Mouse (Mus musculus) MEL (cell line): Measurements from ENCODE around the gene Uqcc3.

ENCODE experiments used
- CTCF ChIP-seq, 3 experiments: IDR thresholded peaks in 2 of 3; conservative IDR thresholded peaks in 1 of 3; 2 replicates each; pipeline ENCODE4 v1.5.1; 2011 to 2012; ENCODE audit warnings: low read length in 3 of 3, low read depth in 2 of 3, mild to moderate bottlenecking in 2 of 3, improper control_type of control experiment in 1 of 3, inconsistent platforms in 1 of 3, mixed read lengths in 1 of 3, moderate library complexity in 1 of 3; ENCODE audit not compliant: control insufficient read depth in 1 of 3, insufficient read depth in 1 of 3, poor library complexity in 1 of 3, severe bottlenecking in 1 of 3
- EP300 ChIP-seq, 2 experiments: IDR thresholded peaks; 2 replicates each; pipeline ENCODE4 v1.6.1; 2011; ENCODE audit warnings: improper control_type of control experiment in 2 of 2, low read length in 2 of 2, low read depth in 1 of 2, mild to moderate bottlenecking in 1 of 2
- GABPA ChIP-seq: IDR thresholded peaks from 2 replicates; pipeline ENCODE4 v1.6.1; 2012; ENCODE audit warnings: low read depth, mild to moderate bottlenecking, inconsistent platforms, low read length, improper control_type of control experiment, moderate library complexity
- GATA1 ChIP-seq: IDR thresholded peaks from 2 replicates; pipeline ENCODE4 v1.6.1; 2011; ENCODE audit warnings: low read depth, low read length, improper control_type of control experiment
- HCFC1 ChIP-seq: IDR thresholded peaks from 2 replicates; pipeline ENCODE4 v1.6.1; 2012; ENCODE audit warnings: low read depth, mild to moderate bottlenecking, inconsistent platforms, low read length, improper control_type of control experiment, moderate library complexity
- MYC ChIP-seq: IDR thresholded peaks from 2 replicates; pipeline ENCODE4 v1.6.1; 2011; ENCODE audit warnings: low read depth, mild to moderate bottlenecking, low read length, improper control_type of control experiment, moderate library complexity
- POLR2AphosphoS5 ChIP-seq: IDR thresholded peaks from 2 replicates; pipeline ENCODE4 v1.6.1; 2012; ENCODE audit warnings: low read depth, borderline replicate concordance, mild to moderate bottlenecking, inconsistent platforms, low read length, moderate library complexity, mixed read lengths
- RCOR1 ChIP-seq: IDR thresholded peaks from 2 replicates; pipeline ENCODE4 v1.6.1; 2012; ENCODE audit warnings: low read depth, mild to moderate bottlenecking, inconsistent platforms, low read length, improper control_type of control experiment
- SIN3A ChIP-seq: IDR thresholded peaks from 2 replicates; pipeline ENCODE4 v1.6.1; 2012; ENCODE audit warnings: low read length, improper control_type of control experiment, inconsistent platforms
- SMC3 ChIP-seq: IDR thresholded peaks from 2 replicates; pipeline ENCODE4 v1.6.1; 2011; ENCODE audit warnings: low read depth, low read length, improper control_type of control experiment
- TCF12 ChIP-seq: IDR thresholded peaks from 2 replicates; pipeline ENCODE4 v1.6.1; 2014; ENCODE audit warnings: low read depth, mild to moderate bottlenecking, inconsistent platforms, low read length, improper control_type of control experiment, moderate library complexity
- ZC3H11A ChIP-seq: IDR thresholded peaks from 2 replicates; pipeline ENCODE4 v1.6.1; 2012; ENCODE audit warnings: low read depth, mild to moderate bottlenecking, inconsistent platforms, low read length, improper control_type of control experiment
- ZKSCAN1 ChIP-seq: IDR thresholded peaks from 2 replicates; pipeline ENCODE4 v1.6.1; 2012; ENCODE audit warnings: low read depth, mild to moderate bottlenecking, inconsistent platforms, low read length, improper control_type of control experiment, moderate library complexity
- ZNF384 ChIP-seq: IDR thresholded peaks from 2 replicates; pipeline ENCODE4 v1.6.1; 2012; ENCODE audit warnings: low read depth, mild to moderate bottlenecking, inconsistent platforms, low read length, improper control_type of control experiment

DNA sequence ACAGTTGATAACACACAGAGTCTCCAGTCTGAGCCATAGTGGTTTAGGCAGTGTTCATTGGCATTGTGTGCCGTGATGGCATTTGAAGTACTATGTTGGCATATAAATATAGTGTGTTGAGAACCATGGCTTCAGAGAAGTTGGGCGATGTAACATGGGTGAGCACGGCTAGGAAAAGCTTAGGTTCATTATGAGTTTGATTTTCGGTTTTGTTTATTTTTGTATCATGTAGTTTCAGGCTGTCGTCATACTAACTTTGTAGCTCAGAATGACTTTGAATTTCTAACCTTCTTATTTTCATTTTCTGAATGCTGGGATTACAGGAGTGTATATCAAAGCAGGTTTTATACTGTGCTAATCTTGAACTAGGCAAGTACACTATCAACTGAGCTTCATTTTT lies 22.7 kb upstream of the Uqcc3 start:
- TF ChIP-seq GATA1 = no peak
- TF ChIP-seq HCFC1 = no peak
- TF ChIP-seq EP300 (IDR thresholded peaks at IDR 0.05; ENCODE audit: low read depth in 1 of 2, low read length in 2 of 2) = no peak
- no peak for TF ChIP-seq ZC3H11A
- no peak for TF ChIP-seq CTCF (IDR thresholded peaks at IDR 0.05 in 2 of 3, conservative IDR thresholded peaks at IDR 0.05 in 1 of 3; ENCODE audit: control insufficient read depth in 1 of 3, insufficient read depth in 1 of 3, low read depth in 2 of 3, low read length in 3 of 3, poor library complexity in 1 of 3, severe bottlenecking in 1 of 3)
- no peak for TF ChIP-seq POLR2AphosphoS5
- no peak for TF ChIP-seq ZNF384
- TF ChIP-seq SIN3A = no peak
- no peak for TF ChIP-seq GABPA
- no peak for TF ChIP-seq RCOR1
- TF ChIP-seq ZKSCAN1 = no peak
- no peak for TF ChIP-seq MYC
- no peak for TF ChIP-seq TCF12
- no peak for TF ChIP-seq SMC3
